ENCODE assay signal across 19 mouse cellular contexts in genomic region chrX:13278996-13279395, GRCm38 (mm10). TPM values are rescaled to one million over a fixed set of nuclear protein-coding genes. Genes with fewer than 3 reads are reported as not detected.
DNase-seq lines count a peak whose midpoint lies in the region; ATAC-seq and TF ChIP-seq lines count a peak whose summit lies in the region.
"Had no signal": no experiment of that assay in that cellular context is flagged by ENCODE, and none has a peak within 500 bp of the region (broad histone marks: within the 10 kb centered on the region; RNA-seq: fewer than 3 reads in every experiment).

No protein-coding gene starts in this region.

- no peaks in the 10 kb centered on the region for H3K9me3 ChIP-seq in midbrain, embryonic 10.5 days (replicated peaks)
- H3K9me3 ChIP-seq in midbrain, postnatal 0 days (ENCODE audit: low read length), result no peaks in the 10 kb centered on the region
- H3K9me3 ChIP-seq in hindbrain, embryonic 15.5 days, result no peaks in the 10 kb centered on the region
- H3K9me3 ChIP-seq: heart, embryonic 13.5 days; limb, embryonic 10.5 days had no signal

- no peak overlapping the region for H3K4me3 ChIP-seq in midbrain, embryonic 10.5 days
- H3K4me3 ChIP-seq in midbrain, postnatal 0 days (ENCODE audit: low read depth, low read length), result no peak overlapping the region
- no peak overlapping the region for H3K4me3 ChIP-seq in hindbrain, embryonic 15.5 days

- ATAC-seq in midbrain, postnatal 0 days (ENCODE audit: low FRiP score), result no peak
- ATAC-seq in hindbrain, embryonic 15.5 days (ENCODE audit: low FRiP score, low read depth), result no peak
- ATAC-seq: forebrain, embryonic 14.5 days had no signal

- TF ChIP-seq CTCF in midbrain, postnatal 0 days (IDR thresholded peaks at IDR 0.05), result no peak

- no peak overlapping the region for H3K4me2 ChIP-seq in midbrain, postnatal 0 days (ENCODE audit: low read depth, low read length, poor library complexity, severe bottlenecking)
- H3K4me2 ChIP-seq in hindbrain, embryonic 15.5 days, result 0 out of 2 replicates have a peak overlapping the region, but pooled peaks have one; percentile 63

- peak overlapping the region; percentile 100 for H3K27ac ChIP-seq in midbrain, embryonic 10.5 days (replicated peaks)
- H3K27ac ChIP-seq in midbrain, postnatal 0 days (ENCODE audit: low read depth, low read length), result no peak overlapping the region
- peak overlapping the region; percentile 98; the same call in 1 of the 2 replicates for H3K27ac ChIP-seq in hindbrain, embryonic 15.5 days (replicated peaks)

- H3K9ac ChIP-seq in midbrain, postnatal 0 days (replicated peaks; ENCODE audit: low read length, poor library complexity, severe bottlenecking), result no peak overlapping the region
- H3K9ac ChIP-seq in hindbrain, embryonic 15.5 days, result no peak overlapping the region

- peaks cover 23% of the 10 kb centered on the region for H3K4me1 ChIP-seq in midbrain, embryonic 10.5 days
- H3K4me1 ChIP-seq in midbrain, postnatal 0 days (ENCODE audit: insufficient read depth, low read length), result no peaks in the 10 kb centered on the region
- H3K4me1 ChIP-seq in hindbrain, embryonic 15.5 days (replicated peaks), result peaks cover 19% of the 10 kb centered on the region

- peaks cover 12% of the 10 kb centered on the region for H3K36me3 ChIP-seq in midbrain, embryonic 10.5 days
- no peaks in the 10 kb centered on the region for H3K36me3 ChIP-seq in midbrain, postnatal 0 days (ENCODE audit: insufficient read depth, low read length)
- H3K36me3 ChIP-seq in hindbrain, embryonic 15.5 days, result no peaks in the 10 kb centered on the region

- H3K27me3 ChIP-seq in midbrain, embryonic 10.5 days (ENCODE audit: low read depth, poor library complexity, severe bottlenecking), result peaks cover 38% of the 10 kb centered on the region
- H3K27me3 ChIP-seq in midbrain, postnatal 0 days (ENCODE audit: insufficient read depth, low read length), result no peaks in the 10 kb centered on the region
- H3K27me3 ChIP-seq in hindbrain, embryonic 15.5 days, result 0 out of 2 replicates have a peak, but pooled peaks cover 3% of the 10 kb centered on the region
- H3K27me3 ChIP-seq: CH12.LX had no signal

- DNase-seq in embryo, embryonic 11 days, result peak; percentile 17
- no peak for DNase-seq in embryo, embryonic 9.5 days (ENCODE audit: extremely low spot score)
- no peak for DNase-seq in midbrain, embryonic 10.5 days (ENCODE audit: low spot score)
- no peak for DNase-seq in midbrain, postnatal 0 days (ENCODE audit: low spot score)
- no peak for DNase-seq in frontal cortex, postnatal 36 days (ENCODE audit: low spot score in 2 of 2)
- DNase-seq in thymus, postnatal 36 days, result no peak
- no peak for DNase-seq in spleen, adult 18-20 months
- DNase-seq: adrenal gland, postnatal 10 days; cerebellum, adult 2 months; kidney, adult 18-20 months; kidney, postnatal 10 days; lung, adult 2 months; right cerebral cortex, postnatal 25 days; thymus, postnatal 14 days had no signal

- 75% methylated on average over 17 of the region's 17 CpGs for WGBS in midbrain, embryonic 10.5 days
- WGBS in midbrain, postnatal 0 days, result 70% methylated on average over 17 of the region's 17 CpGs
- WGBS in hindbrain, embryonic 15.5 days, result 78% methylated on average over 17 of the region's 17 CpGs

RNA-seq across cellular contexts. Expression of gene Ddx3x, which starts 1.8 kb away (rescaled TPM):
- 148 and 156 TPM in 2 replicates for polyA plus RNA-seq in midbrain, embryonic 10.5 days (2016; fragmentation: Nextera tagmentation; extraction: Ambion mirVana)
- 120 and 161 TPM in 2 replicates for total RNA-seq in midbrain, postnatal 0 days (2014; rRNA removed)
- 80.6 and 109 TPM in 2 replicates for polyA plus RNA-seq in midbrain, postnatal 0 days (2015; fragmentation: Nextera tagmentation; extraction: Ambion mirVana)
- 95.5 and 96.6 TPM in 2 replicates for polyA plus RNA-seq in hindbrain, embryonic 15.5 days (2015; fragmentation: Nextera tagmentation; extraction: Ambion mirVana)
